Mouse (Mus musculus): ENCODE data around the gene Pde9a.

The Pde9a gene

GRCm38 (mm10) chr17:31386766-31387275, 811 bp downstream of the Pde9a start:
- DNase-seq (ENCODE audit: low read depth, low spot score) = no peak

GRCm38 (mm10) chr17:31389432-31390050, 3.5 kb downstream of the Pde9a start:
- DNase-seq (ENCODE audit: low read depth, low spot score) = no peak

- no peak for DNase-seq (ENCODE audit: low read depth, low spot score)
These were observed 5.5 kb downstream of the Pde9a start for GRCm38 (mm10) chr17:31391462-31391861.

GRCm38 (mm10) chr17:31392041-31392440, 6.0 kb downstream of the Pde9a start:
- DNase-seq (ENCODE audit: low read depth, low spot score) = no peak

- no peak for DNase-seq (ENCODE audit: low read depth, low spot score)
These were observed 7.8 kb downstream of the Pde9a start for GRCm38 (mm10) chr17:31393811-31394210.

GRCm38 (mm10) chr17:31400294-31400693, 14.3 kb downstream of the Pde9a start:
- no peak for DNase-seq (ENCODE audit: low read depth, low spot score)

- no peak for DNase-seq (ENCODE audit: low read depth, low spot score)
These were observed 15.2 kb downstream of the Pde9a start for GRCm38 (mm10) chr17:31401160-31401559.

- DNase-seq (ENCODE audit: low read depth, low spot score) = no peak
These were observed 16.7 kb downstream of the Pde9a start for GRCm38 (mm10) chr17:31402713-31403112.

- DNase-seq (ENCODE audit: low read depth, low spot score) = no peak
These were observed 19.8 kb downstream of the Pde9a start for GRCm38 (mm10) chr17:31405694-31406227.

- DNase-seq (ENCODE audit: low read depth, low spot score) = no peak
These were observed 23.8 kb downstream of the Pde9a start for GRCm38 (mm10) chr17:31409741-31410350.

- no peak for DNase-seq (ENCODE audit: low read depth, low spot score)
These were observed 29.2 kb downstream of the Pde9a start for GRCm38 (mm10) chr17:31415258-31415657.

- no peak for DNase-seq (ENCODE audit: low read depth, low spot score)
These were observed 33.0 kb downstream of the Pde9a start for GRCm38 (mm10) chr17:31418804-31419597.

GRCm38 (mm10) chr17:31419598-31419950, 33.6 kb downstream of the Pde9a start:
- no peak for DNase-seq (ENCODE audit: low read depth, low spot score)

- no peak for DNase-seq (ENCODE audit: low read depth, low spot score)
These were observed 34.0 kb downstream of the Pde9a start for GRCm38 (mm10) chr17:31419995-31420394.

GRCm38 (mm10) chr17:31420658-31421057, 34.6 kb downstream of the Pde9a start:
- no peak for DNase-seq (ENCODE audit: low read depth, low spot score)

GRCm38 (mm10) chr17:31422381-31422780, 36.4 kb downstream of the Pde9a start:
- no peak for DNase-seq (ENCODE audit: low read depth, low spot score)

GRCm38 (mm10) chr17:31423020-31423419, 37.0 kb downstream of the Pde9a start:
- no peak for DNase-seq (ENCODE audit: low read depth, low spot score)

- no peak for DNase-seq (ENCODE audit: low read depth, low spot score)
These were observed 38.3 kb downstream of the Pde9a start for GRCm38 (mm10) chr17:31424358-31424757.

- no peak for DNase-seq (ENCODE audit: low read depth, low spot score)
These were observed 38.8 kb downstream of the Pde9a start for GRCm38 (mm10) chr17:31424798-31425197.

GRCm38 (mm10) chr17:31425827-31426698, 40.1 kb downstream of the Pde9a start:
- no peak for DNase-seq (ENCODE audit: low read depth, low spot score)

- no peak for DNase-seq (ENCODE audit: low read depth, low spot score)
These were observed 43.4 kb downstream of the Pde9a start for GRCm38 (mm10) chr17:31429402-31429801.

Measured in skeletal muscle tissue, adult 2 months (tissue).